Mouse (Mus musculus) stomach, postnatal 0 days (tissue): ENCODE measurements around the gene Itga6.

Experiments used
- CTCF ChIP-seq: IDR thresholded peaks from 2 replicates; pipeline ENCODE4 v1.5.1; 2016; ENCODE audit warnings: antibody characterized with exemption, low read depth, mild to moderate bottlenecking, moderate library complexity
- EP300 ChIP-seq: optimal IDR thresholded peaks from 2 replicates; pipeline ENCODE3; 2016; ENCODE audit warnings: antibody characterized with exemption

DNA sequence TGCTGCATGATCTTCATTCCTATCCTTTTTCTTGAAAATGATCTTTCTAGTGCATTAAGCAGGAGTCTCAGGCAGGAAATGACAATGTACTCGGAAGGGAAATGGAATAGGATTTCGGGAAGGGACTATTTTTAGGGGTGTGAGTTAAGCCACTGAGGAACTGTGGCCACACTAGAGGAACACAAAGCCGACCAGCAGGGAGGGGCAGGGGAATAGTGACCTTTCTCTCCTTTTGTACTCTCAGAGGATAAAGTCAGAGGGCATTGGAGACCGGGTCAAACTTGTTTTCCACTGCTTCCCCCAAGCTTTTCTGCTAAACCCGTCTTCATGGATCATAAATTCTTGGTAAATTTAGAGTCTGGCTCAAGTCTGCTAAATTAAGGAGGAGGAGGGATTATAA lies 122.1 kb downstream of the Itga6 start:
- TF ChIP-seq CTCF (no peak), EP300 (no peak)
